Mouse (Mus musculus) common myeloid progenitor, adult 5-6 weeks (primary cell): Measurements from ENCODE around the gene Arhgdig. TPM values are rescaled to one million over a fixed set of nuclear protein-coding genes. Genes with fewer than 3 reads are reported as not detected.

ENCODE experiments used
- total RNA-seq: library from RNA; stranded (forward); fragments of 200-1000, 187-1606 nt; gene quantifications from 2 replicates; pipeline ENCODE4 v1.2.3, GENCODE M21; 2017

Arhgdig gene
- total RNA-seq, 1 experiment from 2014 or later, result not detected

Other genes with a start within 250 kb of the Arhgdig start
- 4.1 and 4.6 TPM in 2 replicates for gene Capn15, start 222.0 kb downstream of the Arhgdig start, total RNA-seq
- 0.97 and 2.2 TPM in 2 replicates for gene Rab11fip3, start 138.2 kb downstream of the Arhgdig start, total RNA-seq
- gene Decr2, start 117.4 kb downstream of the Arhgdig start, total RNA-seq, result 11.8 and 16.0 TPM in 2 replicates
- gene Nme4, start 112.2 kb downstream of the Arhgdig start, total RNA-seq, result 70.1 and 78.8 TPM in 2 replicates
- gene Tmem8, start 94.5 kb downstream of the Arhgdig start, total RNA-seq, result 2.4 and 9.3 TPM in 2 replicates
- gene Mrpl28, start 84.3 kb downstream of the Arhgdig start, total RNA-seq, result 36.4 and 48.0 TPM in 2 replicates
- gene Axin1, start 69.1 kb downstream of the Arhgdig start, total RNA-seq, result 145 and 188 TPM in 2 replicates
- gene Pdia2, start 8.7 kb downstream of the Arhgdig start, total RNA-seq, result 3.9 and 5.7 TPM in 2 replicates
- 0.23 and 0.82 TPM in 2 replicates for gene Rgs11, start 4.8 kb downstream of the Arhgdig start, total RNA-seq
- 6.9 and 8.3 TPM in 2 replicates for gene Fam234a, start 36.5 kb upstream of the Arhgdig start, total RNA-seq
- 104 and 124 TPM in 2 replicates for gene Luc7l, start 45.1 kb upstream of the Arhgdig start, total RNA-seq
- 2.7 and 8.5 TPM in 2 replicates for gene Neurl1b, start 207.0 kb upstream of the Arhgdig start, total RNA-seq